Mouse (Mus musculus) liver, adult (tissue): ENCODE data around the gene Arhgap23.

ENCODE experiments used
- GATA4 ChIP-seq: IDR thresholded peaks from 2 replicates; pipeline ENCODE4 v1.6.1; 2014; ENCODE audit warnings: mild to moderate bottlenecking, low read length; ENCODE audit not compliant: insufficient replicate concordance

Arhgap23 gene

DNA sequence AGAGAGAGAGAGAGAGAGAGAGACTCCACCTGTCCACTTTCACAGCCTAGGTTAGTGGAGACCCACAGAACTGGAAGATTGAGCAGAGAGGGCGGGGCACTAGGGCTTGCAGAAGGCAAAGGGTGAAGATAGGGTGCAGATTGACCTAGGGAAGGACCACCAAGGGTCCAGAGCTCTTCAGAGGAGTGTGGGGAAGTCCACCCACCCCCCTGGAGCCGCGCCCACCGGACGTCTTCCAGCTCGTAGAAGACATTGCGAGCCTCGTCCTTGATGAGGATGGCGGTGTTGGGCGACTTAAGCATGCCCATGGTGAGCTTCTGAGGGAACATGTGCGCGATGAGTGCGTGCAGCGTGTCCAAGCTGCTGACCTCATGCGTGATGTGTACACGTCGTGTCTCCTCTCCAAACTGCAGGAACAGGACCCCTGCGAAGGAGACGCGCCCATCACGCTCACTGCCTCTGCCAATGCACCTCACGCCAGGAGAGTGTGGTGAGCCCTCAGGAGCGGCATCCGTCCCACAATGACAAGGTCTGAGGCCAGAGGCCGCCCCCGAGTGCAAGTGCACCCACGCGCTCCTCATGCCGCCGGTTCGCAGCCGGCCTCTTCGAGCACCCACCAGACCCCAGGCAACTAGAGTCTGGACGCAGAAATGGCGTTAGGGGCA is 120.9 kb downstream of the Arhgap23 start:
- TF ChIP-seq GATA4: no peak

DNA sequence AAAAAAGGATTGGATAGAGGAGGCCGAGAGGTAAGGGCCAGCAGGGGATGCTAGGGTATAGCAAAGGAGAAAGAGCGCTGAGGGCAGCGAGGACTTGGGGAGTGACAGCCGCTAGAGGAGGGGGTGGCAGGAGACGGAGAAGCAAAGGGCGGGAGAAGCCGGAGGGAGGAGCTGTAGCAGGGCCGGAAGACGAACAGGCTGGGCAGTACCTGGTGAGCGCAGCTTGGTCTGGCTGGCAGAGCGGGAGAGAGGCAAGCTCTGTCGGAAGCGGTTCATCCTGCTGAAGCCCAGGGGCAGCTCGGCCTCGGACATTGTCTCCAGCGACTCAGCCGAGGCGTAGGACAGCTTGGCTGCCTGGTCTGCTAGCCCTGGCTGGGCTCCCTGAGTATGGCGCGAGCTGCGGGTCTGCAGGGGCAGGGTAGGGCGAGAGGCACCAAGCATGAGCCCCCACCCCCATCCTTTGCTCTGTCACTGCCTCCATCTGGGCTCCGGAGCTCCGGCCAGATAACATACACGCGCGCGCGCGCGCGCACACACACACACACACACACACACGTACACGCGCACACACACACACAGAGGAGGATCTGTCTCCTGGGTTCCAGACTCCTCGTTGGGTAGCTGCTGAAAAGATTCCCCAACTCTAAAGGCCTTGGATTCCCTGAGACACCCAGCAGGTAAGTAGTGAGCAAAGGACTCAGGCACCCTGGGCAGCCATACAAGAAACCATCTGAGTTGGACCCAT is 121.7 kb downstream of the Arhgap23 start:
- TF ChIP-seq GATA4: no peak

DNA sequence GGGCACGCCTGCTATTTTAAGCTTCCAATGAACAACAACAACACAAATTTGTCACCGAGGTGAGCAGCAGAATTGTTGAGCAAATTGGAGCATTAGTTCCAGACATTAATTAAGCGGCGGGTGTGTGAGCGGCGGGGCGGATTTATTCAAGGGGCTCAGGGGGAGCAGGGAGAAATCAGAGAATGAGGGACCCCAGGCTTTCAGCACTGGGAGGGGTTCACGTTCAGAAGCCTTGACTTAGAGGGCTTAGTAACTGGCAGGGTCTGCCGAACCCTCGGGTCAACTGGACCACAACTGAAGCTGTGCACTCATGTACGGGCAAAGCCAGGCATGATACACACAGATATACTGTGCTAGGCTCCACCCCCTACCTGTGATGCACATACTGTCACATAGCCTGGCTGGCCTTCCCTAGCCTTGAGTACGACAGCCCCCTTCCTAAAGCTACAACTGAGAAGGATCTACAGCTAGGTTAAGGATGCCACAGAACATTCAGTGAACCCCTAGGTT is 122.3 kb downstream of the Arhgap23 start:
- no peak for TF ChIP-seq GATA4

DNA sequence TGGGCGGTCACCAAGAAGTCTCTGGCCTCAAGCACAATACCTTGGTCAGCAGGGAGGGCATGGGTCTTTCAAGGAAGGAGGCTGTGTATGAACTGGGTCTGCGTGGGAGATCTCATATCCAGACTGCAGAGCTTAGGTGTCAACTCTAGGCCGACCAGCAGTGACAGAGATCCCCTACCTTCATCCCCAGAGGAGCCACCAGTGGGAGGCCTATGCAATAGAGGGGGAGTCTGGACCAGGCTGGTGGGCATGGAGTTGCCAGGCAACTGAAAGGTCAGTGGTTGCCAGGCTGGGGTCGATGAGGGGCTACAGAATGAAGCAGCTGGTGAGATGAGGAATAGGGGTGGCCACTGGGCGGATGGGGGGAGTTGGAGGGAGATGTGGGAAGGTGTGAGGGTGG is 124.3 kb downstream of the Arhgap23 start:
- TF ChIP-seq GATA4: no peak

DNA sequence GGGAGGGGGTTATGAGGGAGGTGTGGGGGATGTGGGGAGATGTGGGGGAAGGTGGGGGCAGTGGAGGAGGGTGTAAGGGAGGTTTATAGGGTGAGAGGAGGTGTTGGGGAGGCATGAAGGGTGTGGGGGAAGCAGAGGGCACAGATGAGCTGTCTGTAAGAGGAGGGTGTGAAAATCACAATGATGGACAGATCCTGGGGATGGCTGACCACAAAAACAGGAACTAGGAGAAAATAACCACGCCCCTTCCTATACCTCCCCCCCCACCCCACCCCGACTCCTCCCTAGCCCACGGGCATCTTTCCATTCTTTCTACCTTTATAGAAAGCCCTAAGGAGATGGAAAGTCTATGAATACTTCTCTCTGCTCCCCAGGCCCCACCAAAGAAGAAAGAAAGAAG is 124.8 kb downstream of the Arhgap23 start:
- TF ChIP-seq GATA4: no peak

DNA sequence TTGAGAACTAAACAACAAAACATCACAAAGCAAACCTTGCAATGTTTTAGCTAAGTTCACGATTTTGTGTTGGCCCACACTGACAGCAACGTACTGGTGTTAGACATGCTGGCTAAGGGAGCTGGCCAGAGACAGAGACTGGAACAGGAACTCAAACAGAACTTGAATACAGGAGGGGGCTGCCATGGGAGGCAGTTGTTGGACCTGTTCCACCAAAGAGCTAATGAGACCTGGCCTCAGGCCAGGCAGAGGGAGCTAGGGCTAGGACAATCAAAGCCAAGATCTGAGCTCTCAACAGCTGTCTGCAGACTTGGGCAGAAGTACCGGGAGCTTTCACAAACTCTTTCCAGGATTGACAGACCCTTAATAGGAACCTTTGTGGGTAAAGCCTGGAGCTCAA is 125.3 kb downstream of the Arhgap23 start:
- TF ChIP-seq GATA4: no peak

DNA sequence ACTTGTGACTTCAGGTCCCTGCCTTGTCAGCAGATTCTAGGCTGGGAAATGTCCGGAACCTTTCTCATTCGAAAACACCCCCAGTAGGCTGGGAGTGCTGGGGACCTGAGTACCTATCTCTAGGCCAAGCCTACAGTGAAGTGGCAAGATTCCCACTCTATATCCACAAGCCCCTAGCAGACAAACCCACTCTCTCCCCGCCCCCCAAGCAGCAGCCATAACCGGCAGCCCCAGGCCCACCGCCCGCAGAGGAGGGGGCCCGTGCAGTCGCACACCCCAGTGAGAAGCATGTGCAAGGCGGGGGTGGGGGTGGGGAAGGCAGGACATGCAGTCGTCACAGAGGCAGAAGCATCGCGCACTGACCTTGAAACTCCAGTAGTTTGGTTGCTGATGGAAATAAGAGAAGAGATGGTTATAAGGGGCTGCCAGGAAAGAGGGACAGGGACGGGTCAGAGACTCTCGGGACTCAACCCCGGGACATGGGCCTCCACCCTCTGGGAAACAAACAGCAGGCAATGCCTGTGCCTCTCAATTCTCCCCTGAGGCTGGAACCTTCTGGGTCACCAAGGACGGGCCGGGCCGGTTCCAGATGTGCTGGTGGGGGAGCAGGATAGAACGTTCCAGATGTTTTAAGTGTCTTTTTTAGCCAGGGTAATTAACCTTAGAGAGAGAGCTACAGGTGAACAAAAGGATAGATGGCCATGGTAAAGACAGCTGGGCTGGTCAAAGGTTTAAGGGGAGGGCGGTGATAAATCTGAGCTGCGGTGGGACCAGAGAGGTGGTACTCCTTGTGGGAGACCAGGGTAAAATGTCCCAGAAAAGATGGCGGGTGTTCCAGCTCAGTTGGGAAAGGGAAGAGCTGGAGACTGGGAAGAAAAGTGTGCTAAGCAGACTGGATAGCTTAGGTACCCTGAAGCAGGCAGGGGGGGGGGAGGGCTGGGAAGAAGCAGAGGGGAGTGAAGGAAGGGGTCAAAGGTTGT is 127.1 kb downstream of the Arhgap23 start:
- no peak for TF ChIP-seq GATA4

DNA sequence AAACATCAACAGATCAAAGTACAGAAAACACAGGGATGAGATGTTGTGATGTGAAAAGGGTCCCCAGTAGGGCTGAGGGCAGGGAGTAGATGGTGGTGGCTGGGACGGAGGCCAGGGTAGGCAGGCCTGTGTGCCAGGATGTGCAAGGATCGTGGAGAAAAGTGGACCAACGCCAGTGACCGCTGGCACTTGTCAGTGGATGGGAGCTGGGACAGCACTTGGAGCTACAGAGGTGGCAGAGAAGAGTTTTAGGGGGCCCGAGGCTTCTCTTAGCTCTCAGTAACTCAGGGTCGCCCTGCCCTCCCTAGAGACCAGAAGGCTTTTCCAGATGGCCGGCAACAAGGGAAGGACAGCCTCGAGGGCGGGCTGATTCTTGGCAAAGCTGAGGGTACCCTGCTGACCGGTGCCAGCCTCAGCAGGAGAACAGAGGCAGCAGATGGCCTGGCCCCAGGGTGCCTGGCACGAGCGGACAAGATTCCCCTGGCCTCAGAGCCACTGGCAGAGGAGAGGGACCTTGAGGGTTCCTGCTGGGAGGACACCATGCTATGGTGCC is 127.9 kb downstream of the Arhgap23 start:
- TF ChIP-seq GATA4: no peak

DNA sequence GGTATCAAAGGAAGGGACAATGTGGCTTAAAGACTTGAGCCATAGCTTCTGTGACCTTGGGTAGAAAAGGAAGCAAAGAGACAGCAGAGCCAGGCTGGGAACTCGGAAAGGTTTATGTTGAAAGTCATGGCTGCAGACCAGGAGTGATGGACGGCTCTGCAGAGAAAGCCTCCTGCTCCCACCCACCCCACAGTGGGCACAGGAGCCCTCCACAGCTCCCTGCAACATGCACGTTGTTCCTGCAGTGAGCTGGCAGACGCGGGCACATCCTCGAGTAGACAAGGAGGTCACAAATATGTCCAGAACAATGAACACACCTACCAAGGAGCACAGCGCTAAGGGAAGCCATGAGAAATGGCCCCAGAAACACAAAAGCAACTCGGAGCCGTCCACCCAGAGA is 128.6 kb downstream of the Arhgap23 start:
- no peak for TF ChIP-seq GATA4

DNA sequence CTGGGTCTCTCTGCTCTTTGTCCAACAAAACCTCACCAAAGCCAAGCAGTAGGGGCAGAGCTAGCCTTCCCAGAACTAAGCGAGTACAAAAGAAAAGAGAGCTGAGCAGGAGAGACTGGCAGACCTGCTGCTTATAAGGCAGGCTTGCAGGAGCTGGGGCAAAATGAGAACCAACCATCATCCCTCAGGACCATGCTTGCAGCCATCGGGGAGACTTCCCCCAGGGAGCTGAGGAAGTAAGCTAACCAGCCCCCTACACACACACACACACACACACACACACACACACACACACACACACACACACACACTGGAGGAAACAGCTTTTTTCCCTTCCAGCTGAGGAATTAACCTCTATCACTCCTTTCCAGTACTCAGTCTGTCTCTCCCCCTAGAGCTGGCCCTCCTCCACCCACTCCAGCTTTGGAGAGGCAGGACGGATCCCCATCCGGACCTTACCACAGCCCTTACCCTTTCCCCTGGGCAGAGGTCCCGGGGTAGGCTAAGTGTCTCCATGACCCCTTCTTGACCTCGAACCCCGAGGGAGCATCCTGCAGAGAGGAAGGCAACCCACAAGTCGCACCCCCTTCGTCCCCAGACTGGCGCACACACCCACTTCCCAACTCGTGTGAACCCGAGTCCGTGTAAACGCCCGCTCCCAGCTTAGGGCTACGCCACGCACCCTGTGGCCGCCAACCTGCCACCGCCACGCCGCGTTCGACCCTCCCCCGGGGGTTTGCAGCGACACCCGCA is 130.7 kb downstream of the Arhgap23 start:
- TF ChIP-seq GATA4: no peak

DNA sequence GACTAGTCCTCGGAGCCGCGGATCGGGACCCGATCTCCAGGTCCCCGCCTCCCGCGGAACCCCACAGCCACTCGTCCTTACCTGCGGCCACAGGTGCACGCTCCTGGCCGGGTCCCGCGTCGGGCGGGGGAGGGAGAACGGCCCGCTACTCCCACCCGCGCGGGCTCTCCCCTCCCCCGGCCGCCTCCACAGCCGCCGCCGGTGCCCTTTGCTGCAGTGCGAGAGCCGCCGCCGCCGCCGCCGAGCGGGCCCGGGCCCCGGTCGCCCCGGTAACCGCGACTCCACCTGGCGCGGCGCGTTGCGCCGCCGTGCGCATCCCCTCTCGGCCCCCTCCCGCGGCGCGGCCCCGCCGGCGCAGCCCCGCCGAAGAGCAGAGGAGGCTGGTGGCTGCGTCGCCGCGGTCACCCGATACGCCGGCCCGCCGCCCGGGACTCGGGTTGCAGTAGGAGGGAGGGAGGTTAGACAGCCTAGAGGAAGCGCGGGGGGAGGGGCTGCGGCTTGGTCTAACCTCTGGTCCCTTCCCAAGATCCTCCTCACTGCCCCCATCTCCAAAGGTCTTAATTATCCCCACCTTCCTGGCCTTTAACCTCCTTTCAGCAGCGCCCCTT is 131.6 kb downstream of the Arhgap23 start:
- no peak for TF ChIP-seq GATA4

DNA sequence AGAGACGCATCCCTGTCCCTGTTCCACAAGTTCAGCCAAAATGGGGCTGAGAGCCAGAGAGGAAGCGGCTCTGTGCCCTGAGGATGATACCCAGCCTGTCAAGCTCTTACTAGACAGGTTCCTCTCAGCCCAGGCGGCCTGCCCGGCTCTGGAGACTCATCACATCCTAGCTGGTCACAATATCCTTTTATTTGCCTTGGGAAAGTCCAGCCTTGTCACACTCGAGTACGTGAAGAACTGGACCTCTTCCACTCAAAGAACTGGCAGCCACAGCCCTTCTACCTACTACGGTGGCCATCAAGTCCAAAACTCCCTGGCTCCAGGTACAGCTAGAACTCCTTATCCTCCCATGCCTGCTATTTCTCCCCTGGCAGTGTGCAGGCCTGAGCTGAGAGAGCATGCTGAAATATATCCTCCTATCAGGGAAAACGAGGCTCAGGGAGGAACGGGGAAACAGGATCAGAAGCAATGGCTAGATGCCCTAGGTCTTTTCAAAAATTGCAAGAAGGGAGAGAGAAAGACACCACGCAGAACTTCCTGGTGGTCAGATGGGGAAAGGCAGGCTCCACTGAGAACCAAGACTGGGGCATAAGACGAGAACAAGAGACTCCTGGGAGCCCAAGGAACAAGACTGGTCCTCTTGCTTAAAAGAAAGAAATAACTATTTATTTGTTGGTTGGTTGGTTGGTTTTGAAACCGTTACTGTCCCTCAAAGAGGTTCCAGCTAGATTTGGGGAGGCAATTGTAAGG is 132.8 kb downstream of the Arhgap23 start:
- no peak for TF ChIP-seq GATA4

DNA sequence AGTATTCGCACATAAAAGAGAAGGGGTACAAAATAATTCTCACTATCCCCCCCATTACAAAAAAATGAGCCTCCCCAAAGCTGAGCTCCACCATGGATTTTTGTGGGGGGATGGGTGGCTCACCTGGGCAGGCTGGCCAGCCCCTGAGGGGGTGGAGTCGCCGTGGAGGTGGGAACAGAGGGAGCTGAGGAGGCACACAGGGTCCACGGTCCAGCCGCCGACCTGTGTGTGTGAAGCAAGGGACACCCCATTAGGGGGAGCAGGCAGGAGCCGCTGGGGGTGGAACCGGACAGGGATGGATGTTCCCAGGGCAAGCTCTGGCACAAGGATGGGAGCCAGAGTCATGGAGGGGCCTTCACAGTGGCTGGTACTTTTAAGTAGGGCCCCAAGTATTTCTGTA is 133.4 kb downstream of the Arhgap23 start:
- TF ChIP-seq GATA4: no peak
